Mouse (Mus musculus): ENCODE measurements at regions not wholly inside any gene's neighbourhood (a gene's known extent, or its start where the extent isn't known, plus 50 kb on each side); places are given as distances from the start of the nearest gene placed in this dataset.
"Not testable (repeated sequence)": the region's sequence is repeated elsewhere in the genome, so short reads cannot be mapped to it uniquely, and the experiment has no call there.

DNA sequence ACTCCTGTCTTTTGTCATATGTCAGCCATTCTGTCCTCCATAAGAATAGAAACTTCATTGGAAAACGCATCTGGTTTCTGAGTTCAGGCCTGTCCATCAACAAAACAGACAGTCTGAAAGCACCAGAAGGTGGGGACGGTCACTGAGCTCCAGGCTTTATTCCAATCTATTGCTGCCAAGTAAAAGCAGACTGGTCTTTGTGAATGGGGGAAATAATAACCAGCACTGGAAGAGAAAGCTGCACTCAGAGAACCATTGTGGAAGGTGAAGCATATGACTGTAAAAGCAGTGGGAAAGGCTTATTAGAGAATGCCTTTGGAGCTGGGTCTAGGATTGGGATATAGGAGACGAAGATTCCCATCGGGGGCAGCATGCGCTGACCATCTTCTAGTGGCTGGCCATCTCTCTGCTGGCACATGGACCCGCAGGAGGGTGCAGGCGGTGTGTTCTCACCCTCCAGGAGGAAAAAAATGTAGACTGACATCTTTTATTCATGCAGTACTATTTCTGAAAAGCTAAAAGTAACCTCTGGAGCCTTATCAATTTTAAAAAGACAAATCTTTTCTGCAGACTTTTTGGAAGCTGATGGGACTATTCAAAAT is 1638.0 kb downstream of the Car8 start:
- DNase-seq (ENCODE audit: low read depth, low spot score), result no peak

DNA sequence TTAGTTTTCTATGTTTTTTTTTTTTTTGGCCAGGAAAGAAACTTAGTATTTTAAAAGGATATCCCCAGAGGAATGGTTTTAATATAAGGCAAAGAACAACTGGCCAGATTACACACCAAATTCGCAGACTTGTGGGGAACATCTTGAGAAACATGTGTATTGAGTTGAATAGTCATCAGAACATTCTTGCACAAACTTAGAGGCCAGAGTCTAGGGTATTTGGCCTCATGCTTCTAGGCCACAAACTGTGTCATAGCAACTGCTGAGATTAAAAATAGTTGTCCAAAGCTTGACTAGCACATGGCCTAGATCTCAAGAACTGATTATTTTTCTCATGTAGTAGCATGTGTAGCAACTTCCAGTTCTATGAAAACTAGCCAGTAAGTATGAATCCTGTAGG is 1642.5 kb downstream of the Car8 start:
- DNase-seq (ENCODE audit: low read depth, low spot score), result peak; percentile 62

DNA sequence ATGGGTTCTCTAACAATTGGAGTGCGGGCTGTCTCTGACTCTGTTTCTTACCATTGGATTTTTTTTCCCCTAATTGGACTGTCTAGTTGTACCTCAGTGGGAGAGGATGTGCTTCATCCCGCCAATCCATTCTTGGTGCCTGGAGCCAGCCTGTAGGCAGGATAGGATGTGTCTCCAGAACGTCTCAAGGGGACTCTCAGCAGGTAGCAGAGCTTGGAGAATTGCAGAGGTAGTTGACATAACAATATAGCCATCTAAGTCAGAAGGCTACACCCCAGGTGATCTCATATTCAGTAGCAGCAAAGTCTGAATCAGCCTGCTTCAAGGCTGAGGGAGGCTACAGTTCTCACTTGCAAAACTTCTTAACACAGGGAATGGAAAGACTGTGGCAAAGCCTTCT is 1646.0 kb downstream of the Car8 start:
- not testable (repeated sequence) for DNase-seq (ENCODE audit: low read depth, low spot score)

DNA sequence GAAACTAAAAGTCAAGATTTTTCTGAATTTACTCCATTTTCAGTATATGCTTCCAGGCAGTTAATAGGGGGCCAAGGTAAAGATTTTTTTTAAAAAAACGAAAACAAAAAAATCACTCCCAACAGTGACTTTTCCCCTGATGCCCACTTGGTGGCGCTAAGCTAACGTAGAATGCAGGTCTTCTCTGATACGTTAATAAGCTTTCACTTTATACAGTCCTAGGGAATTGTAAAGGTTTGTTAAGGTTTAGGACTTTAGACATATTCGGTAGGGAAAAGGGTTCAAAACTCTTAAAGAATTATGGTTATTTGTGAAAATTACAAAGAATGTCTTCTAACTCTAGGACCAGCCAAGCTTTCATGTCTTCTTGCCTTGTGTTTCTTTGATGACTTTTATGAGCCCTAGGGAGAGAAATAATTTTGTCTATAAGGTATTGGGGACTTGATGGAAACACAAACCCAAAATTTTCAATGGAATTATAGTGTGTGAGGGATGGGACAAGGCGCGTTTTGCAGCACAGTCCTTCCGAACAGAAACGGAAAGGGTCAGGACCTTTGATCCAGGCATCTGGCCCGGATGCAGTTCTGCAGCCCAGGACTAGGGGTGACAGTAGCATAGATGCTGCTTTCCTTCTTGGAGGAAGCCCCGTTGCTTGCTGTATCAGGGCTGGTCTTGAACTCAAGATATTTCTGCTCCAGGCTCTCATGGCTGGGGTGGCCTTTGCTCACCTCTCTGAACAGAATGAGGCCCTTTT is 1677.1 kb downstream of the Car8 start:
- DNase-seq (ENCODE audit: low read depth, low spot score), result peak; percentile 4

DNA sequence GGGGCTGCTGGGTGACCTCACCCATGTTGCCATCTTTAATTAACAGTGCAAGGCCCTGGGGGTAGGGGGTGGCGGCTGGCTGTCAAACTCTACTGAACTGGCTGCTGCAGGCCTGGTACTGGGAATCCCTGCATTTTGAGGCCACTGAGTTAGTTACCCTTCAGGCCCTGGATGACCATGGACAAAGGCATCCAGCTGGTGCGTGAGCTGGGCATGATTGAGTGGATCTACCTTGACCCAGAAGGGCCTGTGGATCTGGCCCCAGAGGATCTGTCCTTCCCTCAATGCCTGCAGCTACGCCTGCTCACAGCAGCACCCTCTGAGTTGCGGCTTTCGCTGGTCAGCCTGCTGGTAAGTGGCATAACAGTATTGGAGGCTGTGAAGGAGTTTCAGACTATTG is 1699.2 kb downstream of the Car8 start:
- no peak for DNase-seq (ENCODE audit: low read depth, low spot score)

DNA sequence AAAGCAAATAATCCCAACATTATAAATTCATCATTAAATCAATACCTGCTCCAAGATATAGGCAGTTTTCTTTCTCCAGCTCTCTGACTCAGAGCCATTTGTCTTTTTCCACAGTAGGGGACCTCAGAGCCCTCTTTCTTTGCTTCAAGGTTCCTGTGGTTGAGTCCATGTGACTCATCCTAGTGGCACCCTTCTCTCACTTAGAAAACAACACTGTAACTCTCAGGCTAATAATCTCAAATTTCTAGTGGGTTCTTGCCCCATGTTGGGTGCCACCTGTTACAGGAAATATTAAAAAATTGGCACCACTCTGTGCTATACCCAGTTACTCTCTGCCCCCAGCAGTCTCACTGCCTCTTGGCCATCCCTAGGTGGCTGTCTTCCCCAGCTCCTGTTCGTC is 1706.4 kb downstream of the Car8 start:
- DNase-seq (ENCODE audit: low read depth, low spot score), result no peak

DNA sequence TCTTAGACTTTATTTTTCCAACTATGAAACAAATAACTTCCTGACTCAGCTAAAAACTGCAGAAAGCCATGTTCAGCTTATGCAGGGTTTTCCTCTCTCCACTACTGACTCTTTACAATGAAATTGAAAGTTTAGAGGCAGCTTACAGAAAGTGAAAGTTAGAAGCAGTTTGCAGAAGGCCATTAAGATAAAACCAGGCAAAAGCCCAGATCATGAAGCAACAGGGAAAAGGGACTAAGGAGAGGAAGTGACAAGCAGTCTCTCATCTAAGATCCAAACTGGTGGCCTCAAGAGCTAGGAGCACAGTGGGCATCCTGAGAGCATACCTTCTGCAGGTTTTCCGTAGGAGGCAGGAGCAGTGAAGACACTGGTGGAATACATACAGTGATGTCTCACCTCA is 1721.2 kb downstream of the Car8 start:
- no peak for DNase-seq (ENCODE audit: low read depth, low spot score)

DNA sequence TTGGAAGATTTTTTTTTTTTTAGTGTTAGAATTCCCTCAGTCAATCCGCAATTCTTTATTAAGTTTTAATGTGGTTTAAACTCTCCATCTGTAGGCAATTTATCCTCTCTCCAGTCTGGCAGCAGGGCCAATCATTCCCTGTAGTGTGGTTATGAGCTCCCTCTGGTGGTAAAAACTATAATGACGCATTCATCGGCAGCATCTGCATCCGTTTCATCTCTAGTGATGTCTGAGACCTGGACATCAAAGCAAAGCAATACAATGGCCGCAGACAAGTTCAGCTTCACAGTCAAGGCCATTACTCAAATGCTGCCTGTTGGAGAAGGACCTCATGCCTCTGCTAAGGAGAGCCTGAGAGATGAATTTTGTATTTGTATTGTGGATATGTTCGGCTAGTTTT is 1721.7 kb upstream of the Impad1 start:
- peak; percentile 21 for DNase-seq (ENCODE audit: low read depth, low spot score)

DNA sequence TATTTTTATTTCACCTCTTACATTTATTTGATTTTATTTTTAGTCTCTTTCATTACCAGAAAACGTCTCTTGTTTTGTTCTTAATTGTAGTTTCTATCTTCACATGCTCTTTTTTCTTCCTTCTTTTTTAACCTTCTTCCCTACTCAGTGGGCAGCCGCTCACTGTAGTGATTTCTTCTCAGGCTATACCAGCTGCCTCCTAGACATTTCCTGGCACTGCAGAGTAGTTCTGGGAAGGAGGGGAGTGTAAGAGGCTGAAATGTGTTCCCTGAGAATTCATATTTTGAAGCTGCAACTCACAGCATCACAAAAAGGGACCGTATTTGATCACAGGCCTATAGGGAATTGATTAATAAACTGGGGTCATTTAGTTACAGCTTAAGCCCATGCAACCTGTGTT is 1720.5 kb upstream of the Impad1 start:
- DNase-seq (ENCODE audit: low read depth, low spot score), result no peak

DNA sequence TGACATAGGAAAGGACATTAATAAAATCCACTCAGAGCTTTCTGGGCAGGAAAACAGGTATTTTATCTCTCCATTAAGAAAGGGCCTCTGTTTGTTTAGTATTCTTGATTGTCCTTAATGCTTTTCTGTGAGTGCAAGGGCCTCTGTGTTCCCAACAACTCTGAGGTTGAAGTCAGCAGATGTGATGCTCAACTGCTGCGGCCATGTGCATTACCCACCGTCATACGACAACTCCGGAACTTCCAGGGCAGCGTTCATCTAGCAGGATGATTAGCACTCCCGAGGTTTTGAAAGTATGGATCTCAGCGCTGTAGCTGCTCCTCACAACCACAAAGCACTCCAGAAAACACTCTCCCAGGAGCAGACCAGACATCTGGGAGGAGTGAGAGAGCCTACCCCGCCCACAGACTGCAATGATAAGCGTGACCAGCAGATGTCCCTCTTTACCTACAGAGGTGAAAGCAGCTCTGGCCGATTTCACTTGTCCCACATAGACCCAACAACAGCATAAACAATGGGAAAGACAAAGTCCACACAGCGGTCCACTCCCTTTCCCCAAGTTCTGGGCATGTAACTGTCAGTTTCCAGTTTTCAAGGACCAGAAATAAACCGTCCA is 1719.7 kb upstream of the Impad1 start:
- peak; percentile 39 for DNase-seq (ENCODE audit: low read depth, low spot score)

DNA sequence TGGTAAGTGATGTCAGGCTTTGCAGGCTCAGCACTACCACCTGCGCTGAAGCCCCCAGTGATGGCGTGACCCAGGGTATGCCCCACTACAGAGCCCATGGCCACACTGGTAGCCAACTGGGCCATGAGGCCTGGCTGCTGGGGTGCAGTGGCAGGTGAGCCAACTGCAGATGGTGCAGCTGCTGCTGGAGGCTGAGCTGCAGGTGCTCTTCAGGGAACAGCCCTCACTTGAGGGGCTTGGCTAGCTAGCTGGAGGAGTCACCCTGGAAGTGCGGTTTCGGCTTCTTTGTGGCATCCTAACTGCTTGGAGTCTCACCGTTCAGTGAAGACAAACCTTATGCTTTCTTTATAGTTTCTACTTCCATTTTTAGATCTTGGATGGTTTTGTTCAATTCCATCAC is 1714.9 kb upstream of the Impad1 start:
- DNase-seq (ENCODE audit: low read depth, low spot score), result no peak
